Mouse (Mus musculus) erythroblast, embryonic 14.5 days (primary cell): ENCODE measurements around the gene Pnkp. TPM values are rescaled to one million over a fixed set of nuclear protein-coding genes. Genes with fewer than 3 reads are reported as not detected.

Experiments used
- H3K27me3 ChIP-seq: 2 replicates; pipeline ENCODE4 v1.6.1; 2012; ENCODE audit warnings: inconsistent platforms; ENCODE audit not compliant: control insufficient read depth
- H3K36me3 ChIP-seq: 2 replicates; pipeline ENCODE4 v1.6.1; 2012; ENCODE audit warnings: mild to moderate bottlenecking, inconsistent platforms; ENCODE audit not compliant: control insufficient read depth
- H3K4me1 ChIP-seq: 2 replicates; pipeline ENCODE4 v1.6.1; 2012; ENCODE audit warnings: inconsistent platforms; ENCODE audit not compliant: control insufficient read depth
- H3K4me3 ChIP-seq: replicated peaks from 2 replicates; pipeline ENCODE3; 2012; ENCODE audit warnings: moderate library complexity, mild to moderate bottlenecking, inconsistent platforms
- H3K9me3 ChIP-seq: 2 replicates; pipeline ENCODE4 v1.6.1; 2012; ENCODE audit warnings: low read length, inconsistent platforms, mixed read lengths; ENCODE audit not compliant: control insufficient read depth
- GATA1 ChIP-seq: IDR thresholded peaks from 2 replicates; pipeline ENCODE4 v1.6.1; 2012; ENCODE audit warnings: low read length, inconsistent platforms, mixed read lengths
- TAL1 ChIP-seq: IDR thresholded peaks from 3 replicates; pipeline ENCODE4 v1.6.1; 2012; ENCODE audit warnings: low read length, inconsistent platforms, mixed read lengths
- polyA plus RNA-seq: library from polyadenylated mRNA; stranded (reverse); fragments of >175 nt; gene quantifications from 2 replicates; pipeline ENCODE4 v1.2.3, GENCODE M21; 2012

The Pnkp gene
- polyA plus RNA-seq, 1 experiment = 4.5 TPM

DNA sequence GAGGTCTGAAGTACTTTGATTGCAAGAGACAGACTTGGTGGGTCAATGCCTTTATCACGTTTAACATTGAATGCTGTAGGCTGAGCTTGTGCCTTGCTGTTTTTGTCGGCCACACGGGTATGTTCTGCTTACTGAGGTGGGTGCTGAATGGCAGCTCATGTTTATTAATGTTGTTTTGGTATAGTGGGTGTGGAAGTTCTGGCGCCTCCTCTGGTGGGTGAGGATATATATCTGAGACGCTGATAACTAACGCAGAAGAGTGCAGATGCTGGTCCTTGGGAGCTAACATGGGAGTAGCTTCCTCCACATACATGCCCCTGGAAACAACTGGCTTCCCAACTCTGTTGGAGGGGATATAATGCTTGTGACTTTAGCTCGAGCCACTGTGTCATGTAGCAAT lies 33.5 kb upstream of the Pnkp start:
- Histone ChIP-seq H3K9me3 (no peaks in the 10 kb centered on the region), H3K4me1 (peaks cover 62% of the 10 kb centered on the region), H3K4me3 (no peak overlapping the region), H3K27me3 (no peaks in the 10 kb centered on the region), H3K36me3 (peaks cover 92% of the 10 kb centered on the region)
- TF ChIP-seq TAL1 = no peak
- TF ChIP-seq GATA1 = no peak

- no peaks in the 10 kb centered on the region for H3K27me3 ChIP-seq
- TF ChIP-seq GATA1 (no peak), TAL1 (no peak)
- H3K4me1 ChIP-seq = peaks cover 49% of the 10 kb centered on the region
- no peak overlapping the region for H3K4me3 ChIP-seq
- H3K9me3 ChIP-seq = no peaks in the 10 kb centered on the region
- peaks cover 92% of the 10 kb centered on the region for H3K36me3 ChIP-seq
These were observed 32.1 kb upstream of the Pnkp start for GRCm38 (mm10) chr7:44824872-44825271.

DNA sequence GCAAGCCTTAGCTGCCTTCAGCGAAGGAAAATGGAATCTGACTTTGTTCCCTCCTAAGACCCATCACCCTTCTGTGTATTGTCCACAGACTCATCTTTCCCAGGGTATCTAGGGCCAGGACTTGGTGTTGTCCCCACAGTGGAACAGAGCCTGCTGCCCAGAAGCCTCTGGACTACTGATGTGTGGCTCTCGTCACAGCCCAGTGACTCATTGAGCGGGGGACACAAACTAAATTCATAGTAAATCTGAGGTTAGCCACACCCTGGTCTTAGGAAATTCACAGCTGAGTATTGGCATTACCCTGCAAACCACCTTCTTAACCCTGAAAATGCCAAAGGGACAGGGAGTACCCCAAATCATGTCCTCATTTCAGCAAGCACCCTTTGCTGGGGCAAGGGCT lies 30.2 kb upstream of the Pnkp start:
- H3K27me3 ChIP-seq = no peaks in the 10 kb centered on the region
- H3K9me3 ChIP-seq = no peaks in the 10 kb centered on the region
- no peak overlapping the region for H3K4me3 ChIP-seq
- peaks cover 94% of the 10 kb centered on the region for H3K36me3 ChIP-seq
- H3K4me1 ChIP-seq = peaks cover 34% of the 10 kb centered on the region
- TF ChIP-seq GATA1 = no peak

DNA sequence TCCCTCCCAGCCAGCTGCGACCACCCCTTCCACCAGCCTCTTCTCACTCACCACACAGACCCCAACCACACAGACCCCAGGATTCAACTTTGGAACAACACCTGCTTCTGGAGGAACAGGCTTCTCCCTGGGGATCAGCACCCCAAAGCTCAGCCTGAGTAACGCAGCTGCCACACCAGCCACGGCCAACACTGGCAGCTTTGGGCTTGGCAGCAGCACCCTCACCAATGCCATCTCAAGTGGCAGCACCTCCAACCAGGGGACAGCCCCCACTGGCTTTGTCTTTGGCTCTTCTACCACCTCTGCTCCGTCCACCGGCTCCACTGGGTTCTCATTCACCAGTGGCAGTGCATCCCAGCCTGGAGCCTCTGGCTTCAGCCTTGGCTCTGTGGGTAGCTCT lies 28.2 kb upstream of the Pnkp start:
- peaks cover 91% of the 10 kb centered on the region for H3K36me3 ChIP-seq
- TF ChIP-seq TAL1 = no peak
- no peak for TF ChIP-seq GATA1
- peaks cover 21% of the 10 kb centered on the region for H3K4me1 ChIP-seq
- H3K4me3 ChIP-seq = no peak overlapping the region
- no peaks in the 10 kb centered on the region for H3K9me3 ChIP-seq
- no peaks in the 10 kb centered on the region for H3K27me3 ChIP-seq

DNA sequence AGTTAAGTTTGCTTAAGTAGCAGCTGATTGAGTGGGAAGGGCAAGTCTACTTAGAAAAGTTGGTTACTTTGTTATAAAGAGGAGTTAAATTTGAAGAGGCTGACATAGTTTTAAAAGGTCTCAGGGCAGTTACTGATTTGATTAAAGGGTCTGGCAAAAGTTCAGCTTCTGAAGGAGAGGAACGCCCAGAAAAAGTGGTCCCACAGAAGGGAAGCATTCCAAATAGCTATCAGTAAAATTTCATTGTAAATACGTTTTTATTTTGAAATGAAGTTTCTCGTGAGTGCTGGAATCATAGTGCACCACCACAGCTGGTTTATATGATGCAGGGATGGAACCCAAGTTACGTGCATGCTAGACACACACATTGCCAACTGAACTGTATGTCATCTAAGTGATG lies 24.2 kb upstream of the Pnkp start:
- H3K9me3 ChIP-seq = no peaks in the 10 kb centered on the region
- peaks cover 70% of the 10 kb centered on the region for H3K36me3 ChIP-seq
- H3K27me3 ChIP-seq = no peaks in the 10 kb centered on the region
- peaks cover 8% of the 10 kb centered on the region; the same call in 1 of the 2 replicates for H3K4me1 ChIP-seq
- H3K4me3 ChIP-seq = no peak overlapping the region
- TF ChIP-seq TAL1 (no peak), GATA1 (no peak)

DNA sequence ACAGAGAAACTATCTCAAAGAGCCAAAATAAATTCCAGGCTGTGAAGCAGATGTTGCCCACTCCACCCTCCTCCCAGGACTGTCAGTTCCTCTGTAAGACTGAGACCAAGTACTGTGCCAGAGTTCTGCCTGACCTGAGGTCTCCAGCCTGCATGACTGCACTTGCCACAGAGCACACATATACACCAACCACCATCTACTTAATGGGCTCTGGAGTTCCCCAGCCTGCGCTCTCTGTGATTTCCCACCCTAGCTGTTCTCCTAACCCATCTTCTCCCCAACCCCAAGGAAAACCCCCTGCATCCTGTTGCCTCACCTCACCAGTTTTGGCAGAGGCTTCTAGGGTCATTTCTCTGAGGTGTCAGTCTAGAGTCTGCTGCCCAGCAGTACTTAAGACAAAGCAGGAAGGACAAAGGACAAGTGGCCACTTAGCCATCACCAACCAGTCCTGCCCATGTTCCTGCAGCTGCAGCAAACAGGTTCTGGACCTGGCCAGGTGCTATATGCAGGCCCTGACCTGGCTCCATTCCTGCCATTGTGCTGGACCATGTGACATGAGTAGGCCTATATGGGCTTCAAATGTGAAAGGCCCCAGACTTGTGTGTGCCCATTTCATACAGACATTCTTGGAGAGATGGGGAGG lies 21.4 kb upstream of the Pnkp start:
- peaks cover 55% of the 10 kb centered on the region for H3K36me3 ChIP-seq

DNA sequence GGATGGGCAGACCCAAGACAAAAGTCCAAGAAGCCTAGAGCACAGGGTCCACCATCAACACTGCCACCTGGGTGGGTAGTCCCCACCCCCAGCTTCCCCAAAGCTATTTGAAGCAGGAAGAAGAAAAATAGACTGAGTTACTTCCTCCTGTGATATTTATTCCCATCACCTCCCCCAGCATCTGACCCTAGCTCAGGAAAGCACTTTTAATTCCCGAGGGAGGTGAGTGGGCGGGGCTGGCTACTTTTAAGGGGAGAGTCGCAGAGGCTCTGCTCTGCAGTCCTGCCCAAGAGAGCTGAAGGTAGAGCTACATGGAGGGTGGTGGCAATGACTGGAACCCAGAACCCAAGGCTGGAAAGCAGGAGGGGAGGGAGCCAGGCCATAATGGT lies 20.9 kb upstream of the Pnkp start:
- TF ChIP-seq GATA1 (no peak), TAL1 (no peak)
- peaks cover 16% of the 10 kb centered on the region for H3K4me1 ChIP-seq
- no peak overlapping the region for H3K4me3 ChIP-seq
- H3K36me3 ChIP-seq = peaks cover 55% of the 10 kb centered on the region
- peaks cover 20% of the 10 kb centered on the region for H3K27me3 ChIP-seq
- no peaks in the 10 kb centered on the region for H3K9me3 ChIP-seq

More for the DNA sequence above, 21.4 kb upstream of the Pnkp start:
- Histone ChIP-seq H3K4me1 (peaks cover 19% of the 10 kb centered on the region), H3K4me3 (no peak overlapping the region), H3K9me3 (no peaks in the 10 kb centered on the region), H3K27me3 (peaks cover 18% of the 10 kb centered on the region)
- no peak for TF ChIP-seq GATA1
- no peak for TF ChIP-seq TAL1

DNA sequence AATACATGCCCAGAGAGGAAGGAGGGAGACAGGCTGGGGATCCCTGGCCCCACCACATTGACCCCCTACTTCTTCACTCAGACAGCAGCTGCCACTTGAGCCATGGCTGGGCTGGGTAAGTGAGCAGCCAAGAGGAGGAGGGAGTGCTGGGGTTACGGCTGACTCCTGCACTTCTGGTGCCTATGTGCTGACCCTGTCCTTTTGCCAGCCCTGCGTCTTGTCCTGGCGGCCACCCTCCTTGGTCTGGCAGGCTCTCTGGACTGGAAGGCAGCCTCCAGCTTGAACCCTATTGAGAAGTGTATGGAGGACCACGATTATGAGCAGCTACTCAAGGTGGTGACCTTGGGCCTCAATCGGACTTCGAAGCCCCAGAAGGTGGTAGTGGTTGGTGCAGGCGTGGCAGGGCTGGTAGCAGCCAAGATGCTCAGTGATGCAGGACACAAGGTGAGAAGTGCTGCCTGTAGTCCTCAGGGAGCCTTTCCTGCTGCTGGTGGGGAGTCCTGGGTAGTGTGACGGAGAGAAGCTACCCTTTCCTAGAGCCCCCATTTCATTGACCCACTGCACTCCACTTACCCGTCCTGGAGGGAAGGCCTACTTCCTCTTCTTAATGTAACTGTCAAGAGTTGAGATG lies 20.4 kb upstream of the Pnkp start:
- Histone ChIP-seq H3K36me3 (peaks cover 55% of the 10 kb centered on the region), H3K9me3 (no peaks in the 10 kb centered on the region), H3K4me1 (peaks cover 16% of the 10 kb centered on the region), H3K27me3 (peaks cover 20% of the 10 kb centered on the region), H3K4me3 (no peak overlapping the region)
- no peak for TF ChIP-seq TAL1
- no peak for TF ChIP-seq GATA1

GRCm38 (mm10) chr7:44838073-44838472 lies 18.9 kb upstream of the Pnkp start:
- Histone ChIP-seq H3K4me3 (no peak overlapping the region), H3K36me3 (peaks cover 56% of the 10 kb centered on the region), H3K4me1 (peaks cover 21% of the 10 kb centered on the region), H3K27me3 (peaks cover 20% of the 10 kb centered on the region), H3K9me3 (no peaks in the 10 kb centered on the region)
- TF ChIP-seq GATA1 (no peak), TAL1 (no peak)

DNA sequence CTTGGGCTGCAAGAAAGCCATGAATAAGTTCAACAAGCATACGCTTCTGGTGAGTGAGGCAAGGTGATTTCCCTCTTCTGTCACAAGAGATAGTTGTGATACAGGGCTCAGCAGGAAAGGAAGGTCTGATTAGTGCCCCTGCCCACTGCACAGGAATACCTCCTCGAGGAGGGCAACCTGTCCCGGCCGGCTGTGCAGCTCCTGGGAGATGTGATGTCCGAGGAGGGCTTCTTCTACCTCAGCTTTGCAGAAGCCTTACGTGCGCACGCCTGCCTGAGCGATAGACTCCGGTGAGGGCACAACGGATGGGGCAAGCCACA lies 17.8 kb upstream of the Pnkp start:
- Histone ChIP-seq H3K4me1 (peaks cover 30% of the 10 kb centered on the region), H3K4me3 (no peak overlapping the region), H3K9me3 (no peaks in the 10 kb centered on the region), H3K27me3 (peaks cover 20% of the 10 kb centered on the region), H3K36me3 (peaks cover 61% of the 10 kb centered on the region)
- TF ChIP-seq GATA1 (no peak), TAL1 (no peak)
